Mouse (Mus musculus): ENCODE results near the gene Itih4. TPM values are rescaled to one million over a fixed set of nuclear protein-coding genes. Genes with fewer than 3 reads are reported as not detected.

Itih4 gene
- polyA plus RNA-seq, 3 experiments from 2014 or later: not detected

DNA sequence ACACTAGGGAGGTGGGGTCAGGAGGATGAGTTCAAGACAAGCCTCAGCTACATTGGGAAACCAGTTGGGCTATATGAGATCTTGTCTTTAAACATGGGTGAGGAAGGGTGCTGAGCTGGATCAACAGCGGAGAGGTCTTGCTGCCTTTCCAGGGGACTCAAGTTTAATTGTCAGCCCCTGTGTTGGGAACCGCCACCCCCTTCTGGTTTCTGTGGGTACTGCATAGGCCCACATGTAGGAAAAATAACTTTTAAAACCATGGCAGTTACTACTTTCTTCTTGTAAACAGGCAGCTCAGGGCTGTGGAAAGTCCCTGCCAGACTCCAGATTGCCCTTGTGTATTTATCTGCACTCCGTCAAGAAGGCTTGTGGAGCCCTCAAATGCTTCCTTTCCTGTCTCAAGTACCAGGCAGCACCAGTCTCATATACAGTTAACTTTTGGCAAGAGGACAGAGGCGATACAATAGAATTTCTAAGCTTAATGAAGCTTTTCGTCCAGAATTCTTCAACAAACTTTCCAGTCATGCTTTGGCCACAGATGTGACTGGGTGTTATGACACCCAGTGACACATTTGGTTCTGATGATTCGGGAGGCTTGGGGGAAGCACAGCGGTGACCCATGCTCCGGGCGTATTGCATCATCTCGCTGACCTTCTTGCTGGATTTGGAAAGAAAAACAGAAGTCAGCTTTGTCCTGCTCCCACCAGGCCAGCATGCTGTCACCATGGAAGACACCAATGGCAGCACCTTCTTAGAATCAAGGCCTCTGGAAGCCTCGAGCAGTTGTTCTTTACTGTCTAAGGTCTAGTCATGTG lies 57.8 kb downstream of the Itih4 start:
- peak; percentile 52 for ATAC-seq

- no peak for ATAC-seq
Observed at GRCm38 (mm10) chr14:30944745-30945144, 58.5 kb downstream of the Itih4 start.

- no peak for ATAC-seq
Observed at GRCm38 (mm10) chr14:30949986-30950385, 63.7 kb downstream of the Itih4 start.

DNA sequence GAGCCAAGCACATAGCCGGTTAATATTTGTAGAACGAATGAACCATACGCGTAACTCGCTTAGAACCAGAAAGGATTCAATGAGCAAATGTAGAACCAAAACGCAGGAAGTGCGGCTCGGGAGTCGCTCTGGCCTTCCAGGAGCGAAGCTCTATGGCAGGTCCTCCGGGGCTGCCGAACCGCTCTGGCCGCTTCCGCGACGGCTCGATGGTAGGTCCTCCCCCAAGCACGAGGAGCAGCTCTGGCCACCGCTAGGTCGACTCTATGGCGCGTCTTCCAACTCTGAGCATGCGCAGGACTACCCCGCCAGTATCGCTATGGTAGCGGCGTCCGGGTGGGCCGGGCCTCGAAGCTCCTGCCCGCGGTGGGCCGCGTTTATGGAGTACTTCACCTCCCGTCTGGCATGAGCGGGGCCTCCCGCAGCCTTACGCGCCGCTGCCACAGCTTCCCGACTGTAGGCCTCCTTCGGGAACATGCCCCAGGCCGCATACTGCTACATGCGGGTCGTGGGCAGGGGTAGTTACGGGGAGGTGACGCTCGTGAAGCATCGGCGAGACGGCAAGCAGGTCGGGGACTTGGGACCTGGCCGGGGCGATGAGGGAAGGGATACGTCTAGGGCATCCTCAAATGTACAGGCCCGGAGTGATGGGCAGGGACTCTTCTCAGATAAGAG lies 65.0 kb downstream of the Itih4 start, which contains the start of gene Nek4:
TSS of gene Nek4 (plus strand) at position 224 of the 672 bp plus-strand sequence.
- ATAC-seq: peak; percentile 97

Other genes starting within 250 kb of the Itih4 start
- gene Rft1, start 232.1 kb upstream of the Itih4 start, polyA plus RNA-seq (2017; shearing (Covaris generic)): 10 to 100 TPM; 10.9 to 17.1 (median 15.5) TPM
- gene Sfmbt1, start 171.6 kb upstream of the Itih4 start, polyA plus RNA-seq (2017; shearing (Covaris generic)): 1 to 10 TPM; 7.1 to 9.9 (median 9.4) TPM
- gene Tmem110, start 60.9 kb upstream of the Itih4 start, polyA plus RNA-seq (2017; shearing (Covaris generic)): 1 to 10 TPM; 6.2 to 7.5 (median 6.6) TPM
- gene Mustn1, start 7.3 kb upstream of the Itih4 start, polyA plus RNA-seq (2017; shearing (Covaris generic)): 1 to 10 TPM in 2 of 3 experiments, under 1 TPM in 1; 0.49 to 1.3 (median 1.1) TPM
- not detected for gene Itih3, start 37.3 kb downstream of the Itih4 start, polyA plus RNA-seq (2017; shearing (Covaris generic))
- not detected for gene Itih1, start 56.8 kb downstream of the Itih4 start, polyA plus RNA-seq (2017; shearing (Covaris generic))
- 1 to 10 TPM; 3.9 to 6.2 (median 5.1) TPM for gene Nek4, start 64.9 kb downstream of the Itih4 start, polyA plus RNA-seq (2017; shearing (Covaris generic))
- 1 to 10 TPM; 8.6 to 8.8 (median 8.7) TPM for gene Glt8d1, start 114.9 kb downstream of the Itih4 start, polyA plus RNA-seq (2017; shearing (Covaris generic))
- gene Spcs1, start 115.2 kb downstream of the Itih4 start, polyA plus RNA-seq (2017; shearing (Covaris generic)): 100 to 1,000 TPM; 297 to 353 (median 327) TPM
- 10 to 100 TPM; 45.2 to 57.3 (median 54.1) TPM for gene Pbrm1, start 132.7 kb downstream of the Itih4 start, polyA plus RNA-seq (2017; shearing (Covaris generic))
- gene Gnl3, start 132.7 kb downstream of the Itih4 start, polyA plus RNA-seq (2017; shearing (Covaris generic)): 10 to 100 TPM; 48.2 to 99.0 (median 80.0) TPM
- gene Smim4, start 242.5 kb downstream of the Itih4 start, polyA plus RNA-seq (2017; shearing (Covaris generic)): 10 to 100 TPM; 48.6 to 86.1 (median 85.5) TPM
- not detected for gene Nt5dc2, start 244.6 kb downstream of the Itih4 start, polyA plus RNA-seq (2017; shearing (Covaris generic))